9 mouse cellular contexts compared by ENCODE assay signal in genomic region chr16:59547887-59548581, GRCm38 (mm10). TPM values are rescaled to one million over a fixed set of nuclear protein-coding genes. Genes with fewer than 3 reads are reported as not detected.
A peak's percentile ranks its signal among the peaks of the same experiment; 100 is the strongest.
DNase-seq lines count a peak whose midpoint lies in the region; ATAC-seq and TF ChIP-seq lines count a peak whose summit lies in the region.
"Had no signal": no experiment of that assay in that cellular context is flagged by ENCODE, and none has a peak within 500 bp of the region (broad histone marks: within the 10 kb centered on the region; RNA-seq: fewer than 3 reads in every experiment).

No protein-coding gene starts in this region.

- peak; percentile 23 to 36 for DNase-seq in cerebellum, adult 2 months
- no peak for DNase-seq in cerebellum, adult 11-12 months
- DNase-seq in adrenal gland, adult 8-10 months, result peak; percentile 47
- peak; percentile 41 to 65 for DNase-seq in frontal cortex, adult 2 months (ENCODE audit: extremely low spot score in 1 of 2, low spot score in 1 of 2)
- peak; percentile 80 for DNase-seq in hindbrain, postnatal 0 days (ENCODE audit: low spot score)
- DNase-seq in left cerebral cortex, adult 2 months (ENCODE audit: extremely low spot score in 1 of 2, low spot score in 2 of 2), result peak; percentile 48 to 63
- DNase-seq in thymus, postnatal 25 days, result no peak

- TF ChIP-seq POLR2A in cerebellum, adult 2 months (IDR thresholded peaks at IDR 0.05; ENCODE audit: borderline replicate concordance, insufficient read depth, low read length), result no peak

- peaks cover 5% of the 10 kb centered on the region for H3K4me1 ChIP-seq in cerebellum, adult 2 months (ENCODE audit: control insufficient read depth, insufficient read depth, low read length)
- peaks cover 8% of the 10 kb centered on the region for H3K4me1 ChIP-seq in hindbrain, postnatal 0 days (ENCODE audit: insufficient read depth, low read length)
- peaks cover 16% of the 10 kb centered on the region for H3K4me1 ChIP-seq in neural tube, embryonic 15.5 days
- H3K4me1 ChIP-seq: limb, embryonic 15.5 days had no signal

- no peak overlapping the region for H3K27ac ChIP-seq in cerebellum, adult 2 months (ENCODE audit: insufficient read depth, low read length)
- peak overlapping the region; percentile 54 for H3K27ac ChIP-seq in hindbrain, postnatal 0 days
- peak overlapping the region; percentile 58 for H3K27ac ChIP-seq in left cerebral cortex, adult 2 months
- 0 out of 2 replicates have a peak overlapping the region, but pooled peaks have one; percentile 3 for H3K27ac ChIP-seq in neural tube, embryonic 15.5 days (replicated peaks)

- TF ChIP-seq CTCF in cerebellum, adult 2 months (IDR thresholded peaks at IDR 0.05; ENCODE audit: borderline replicate concordance, insufficient read depth, low read depth, low read length), result no peak
- no peak for TF ChIP-seq CTCF in hindbrain, postnatal 0 days (IDR thresholded peaks at IDR 0.05; ENCODE audit: low read depth)
- TF ChIP-seq CTCF in left cerebral cortex, adult 2 months (IDR thresholded peaks at IDR 0.05), result no peak

- 25% methylated on average over 14 of the region's 14 CpGs for WGBS in cerebellum, adult 2 months
- WGBS in hindbrain, postnatal 0 days, result 49% methylated on average over 14 of the region's 14 CpGs
- WGBS in neural tube, embryonic 15.5 days, result 67% methylated on average over 14 of the region's 14 CpGs

- H3K9ac ChIP-seq in hindbrain, postnatal 0 days (replicated peaks; ENCODE audit: low read length), result no peak overlapping the region
- no peak overlapping the region for H3K9ac ChIP-seq in neural tube, embryonic 15.5 days (replicated peaks)
- H3K9ac ChIP-seq: limb, embryonic 15.5 days had no signal

- no peak overlapping the region for H3K4me2 ChIP-seq in hindbrain, postnatal 0 days (ENCODE audit: low read depth, low read length)
- H3K4me2 ChIP-seq in neural tube, embryonic 15.5 days, result no peak overlapping the region
- H3K4me2 ChIP-seq: limb, embryonic 15.5 days had no signal

- H3K27me3 ChIP-seq in cerebellum, adult 2 months (ENCODE audit: control insufficient read depth, insufficient read depth, low read length), result no peaks in the 10 kb centered on the region
- no peaks in the 10 kb centered on the region for H3K27me3 ChIP-seq in hindbrain, postnatal 0 days (ENCODE audit: insufficient read depth, low read length)
- no peaks in the 10 kb centered on the region for H3K27me3 ChIP-seq in neural tube, embryonic 15.5 days (replicated peaks)
- H3K27me3 ChIP-seq: limb, embryonic 15.5 days had no signal

- intact Hi-C loops in left cerebral cortex, adult 2 months (cut with DNase I), result loop anchor here (5.0 kb wide), 1 partner anchor 54 kb away; the partner anchor contains the start of gene Crybg3

- no peak overlapping the region for H3K4me3 ChIP-seq in cerebellum, adult 2 months (replicated peaks; ENCODE audit: insufficient read depth, low read depth, low read length)
- no peak overlapping the region for H3K4me3 ChIP-seq in hindbrain, postnatal 0 days (ENCODE audit: low read length)
- no peak overlapping the region for H3K4me3 ChIP-seq in left cerebral cortex, adult 2 months
- no peak overlapping the region for H3K4me3 ChIP-seq in neural tube, embryonic 15.5 days (replicated peaks)
- H3K4me3 ChIP-seq: limb, embryonic 15.5 days had no signal

- H3K36me3 ChIP-seq in hindbrain, postnatal 0 days (ENCODE audit: insufficient read depth, low read length), result no peaks in the 10 kb centered on the region
- no peaks in the 10 kb centered on the region for H3K36me3 ChIP-seq in neural tube, embryonic 15.5 days
- H3K36me3 ChIP-seq: limb, embryonic 15.5 days had no signal

- H3K9me3 ChIP-seq in hindbrain, postnatal 0 days (ENCODE audit: low read length), result no peaks in the 10 kb centered on the region
- no peaks in the 10 kb centered on the region for H3K9me3 ChIP-seq in neural tube, embryonic 15.5 days (replicated peaks)
- H3K9me3 ChIP-seq: limb, embryonic 15.5 days had no signal

- peak; percentile 52 for ATAC-seq in hindbrain, postnatal 0 days
- ATAC-seq in neural tube, embryonic 15.5 days (ENCODE audit: low FRiP score), result peak; percentile 64

RNA-seq across cellular contexts. Expression of gene Crybg3, which starts 52.7 kb away (rescaled TPM):
- polyA plus RNA-seq in cerebellum, adult 2 months (2012; rRNA removed), result 4.8 and 5.7 TPM in 2 replicates
- 10 to 100 TPM; 13.9 to 23.2 (median 19.0) TPM for total RNA-seq in adrenal gland, adult 8-10 months (2022)
- polyA plus RNA-seq in frontal cortex, adult 2 months (2012; rRNA removed), result 4.8 and 6.6 TPM in 2 replicates
- total RNA-seq in hindbrain, postnatal 0 days (2014; rRNA removed), result 5.9 and 6.5 TPM in 2 replicates
- 1.4 and 2.1 TPM in 2 replicates for polyA plus RNA-seq in hindbrain, postnatal 0 days (2015; fragmentation: Nextera tagmentation; extraction: Ambion mirVana)
- total RNA-seq in left cerebral cortex, adult 2 months (2021), result 1 to 10 TPM; 4.9 TPM
- 1.8 and 2.8 TPM in 2 replicates for polyA plus RNA-seq in neural tube, embryonic 15.5 days (2015; fragmentation: Nextera tagmentation; extraction: Ambion mirVana)

Comparison
In these comparisons a context has a peak if more than half of its experiments do, and no peak if none do; other contexts are left out.
1. DNase-seq: peak in cerebellum, adult 2 months (2 of 2), adrenal gland, adult 8-10 months (single experiment), frontal cortex, adult 2 months (2 of 2), hindbrain, postnatal 0 days (single experiment) and left cerebral cortex, adult 2 months (2 of 2); none in cerebellum, adult 11-12 months (single experiment) and thymus, postnatal 25 days (single experiment).